Mouse (Mus musculus): Measurements from ENCODE around the gene Exoc2. TPM values are rescaled to one million over a fixed set of nuclear protein-coding genes. Genes with fewer than 3 reads are reported as not detected.

The Exoc2 gene
- total and polyA plus RNA-seq, 3 experiments: 22.1 to 26.0 TPM; not detected in 1

- H3K9me3 ChIP-seq (replicated peaks; ENCODE audit: insufficient read depth, low read length): no peaks in the 10 kb centered on the region
- no peak overlapping the region for H3K27ac ChIP-seq (ENCODE audit: control insufficient read depth, low read depth, low read length)
- H3K27me3 ChIP-seq (ENCODE audit: control insufficient read depth in 1 of 2, insufficient read depth in 2 of 2, low read length in 2 of 2): no peaks in the 10 kb centered on the region
- H3K79me2 ChIP-seq (ENCODE audit: control insufficient read depth, insufficient read depth, low read length, poor library complexity): peaks cover 15% of the 10 kb centered on the region
- no peak for DNase-seq (ENCODE audit: low read depth, low spot score)
- peaks cover 5 to 6% of the 10 kb centered on the region in 2 experiments for H3K36me3 ChIP-seq (ENCODE audit: control insufficient read depth in 1 of 2, insufficient read depth in 2 of 2, low read length in 2 of 2)
- H3K4me3 ChIP-seq (ENCODE audit: control insufficient read depth in 1 of 2, insufficient read depth in 1 of 2, low read depth in 2 of 2, low read length in 2 of 2): no peak overlapping the region
- no peak overlapping the region for H3K9ac ChIP-seq (ENCODE audit: control insufficient read depth, low read depth, low read length, poor library complexity, severe bottlenecking)
- TF ChIP-seq BHLHE40 (IDR thresholded peaks at IDR 0.05; ENCODE audit: borderline replicate concordance, low read depth, low read length): no peak
- TF ChIP-seq CHD2 (IDR thresholded peaks at IDR 0.05; ENCODE audit: low read length): no peak
- no peak for TF ChIP-seq RCOR1 (IDR thresholded peaks at IDR 0.05; ENCODE audit: low read depth, low read length)
- TF ChIP-seq MYB (IDR thresholded peaks at IDR 0.05; ENCODE audit: low read depth, low read length): no peak
- TF ChIP-seq POLR2AphosphoS5 (IDR thresholded peaks at IDR 0.05; ENCODE audit: borderline replicate concordance, low read depth, low read length): no peak
- no peak for TF ChIP-seq ZKSCAN1 (IDR thresholded peaks at IDR 0.05; ENCODE audit: low read depth, low read length)
- TF ChIP-seq MAFK (IDR thresholded peaks at IDR 0.05; ENCODE audit: borderline replicate concordance, low read depth, low read length): no peak
- TF ChIP-seq TBP (IDR thresholded peaks at IDR 0.05; ENCODE audit: low read depth, low read length): no peak
- TF ChIP-seq E2F4 (IDR thresholded peaks at IDR 0.05; ENCODE audit: borderline replicate concordance, low read depth, low read length): no peak
- TF ChIP-seq MYC (IDR thresholded peaks at IDR 0.05; ENCODE audit: low read depth, low read length): no peak
- TF ChIP-seq ELF1 (IDR thresholded peaks at IDR 0.05; ENCODE audit: low read depth, low read length): no peak
- H3K4me1 ChIP-seq (ENCODE audit: control insufficient read depth in 1 of 2, insufficient read depth in 2 of 2, low read length in 2 of 2): peaks cover 0 to 5% of the 10 kb centered on the region in 2 experiments; a peak in 2 of 4 replicates
Observed at GRCm38 (mm10) chr13:30961932-30962331, 12.0 kb downstream of the Exoc2 start.

GRCm38 (mm10) chr13:30960714-30961113, 13.2 kb downstream of the Exoc2 start:
- H3K36me3 ChIP-seq (ENCODE audit: control insufficient read depth in 1 of 2, insufficient read depth in 2 of 2, low read length in 2 of 2): peaks cover 5 to 8% of the 10 kb centered on the region in 2 experiments
- H3K27me3 ChIP-seq (ENCODE audit: control insufficient read depth in 1 of 2, insufficient read depth in 2 of 2, low read length in 2 of 2): no peaks in the 10 kb centered on the region
- H3K9me3 ChIP-seq (replicated peaks; ENCODE audit: insufficient read depth, low read length): no peaks in the 10 kb centered on the region
- H3K27ac ChIP-seq (ENCODE audit: control insufficient read depth, low read depth, low read length): no peak overlapping the region
- H3K4me3 ChIP-seq (ENCODE audit: control insufficient read depth in 1 of 2, insufficient read depth in 1 of 2, low read depth in 2 of 2, low read length in 2 of 2): no peak overlapping the region
- no peak for DNase-seq (ENCODE audit: low read depth, low spot score)
- no peak overlapping the region for H3K9ac ChIP-seq (ENCODE audit: control insufficient read depth, low read depth, low read length, poor library complexity, severe bottlenecking)
- H3K4me1 ChIP-seq (ENCODE audit: control insufficient read depth in 1 of 2, insufficient read depth in 2 of 2, low read length in 2 of 2): peaks cover 0 to 5% of the 10 kb centered on the region in 2 experiments; a peak in 2 of 4 replicates
- peaks cover 12% of the 10 kb centered on the region; the same call in 1 of the 2 replicates for H3K79me2 ChIP-seq (ENCODE audit: control insufficient read depth, insufficient read depth, low read length, poor library complexity)
- TF ChIP-seq CTCF (IDR thresholded peaks at IDR 0.05 in 2 of 3, conservative IDR thresholded peaks at IDR 0.05 in 1 of 3; ENCODE audit: control insufficient read depth in 1 of 3, insufficient read depth in 1 of 3, low read depth in 2 of 3, low read length in 3 of 3, poor library complexity in 1 of 3, severe bottlenecking in 1 of 3) (no peak), UBTF (IDR thresholded peaks at IDR 0.05; ENCODE audit: borderline replicate concordance, insufficient read depth, low read depth, low read length) (no peak), ZNF384 (IDR thresholded peaks at IDR 0.05; ENCODE audit: low read depth, low read length) (no peak), MYB (IDR thresholded peaks at IDR 0.05; ENCODE audit: low read depth, low read length) (no peak), CHD2 (IDR thresholded peaks at IDR 0.05; ENCODE audit: low read length) (no peak), CHD1 (IDR thresholded peaks at IDR 0.05; ENCODE audit: low read depth, low read length) (no peak), ZKSCAN1 (IDR thresholded peaks at IDR 0.05; ENCODE audit: low read depth, low read length) (no peak), POLR2AphosphoS5 (IDR thresholded peaks at IDR 0.05; ENCODE audit: borderline replicate concordance, low read depth, low read length) (no peak), E2F4 (IDR thresholded peaks at IDR 0.05; ENCODE audit: borderline replicate concordance, low read depth, low read length) (no peak), USF2 (IDR thresholded peaks at IDR 0.05; ENCODE audit: borderline replicate concordance in 1 of 2, insufficient read depth in 1 of 2, low read depth in 1 of 2, low read length in 2 of 2) (no peak), MAX (IDR thresholded peaks at IDR 0.05; ENCODE audit: low read length) (no peak), TAL1 (IDR thresholded peaks at IDR 0.05; ENCODE audit: low read length) (no peak), EP300 (IDR thresholded peaks at IDR 0.05; ENCODE audit: low read depth in 1 of 2, low read length in 2 of 2) (no peak; a peak in 1 of 4 replicates), MXI1 (IDR thresholded peaks at IDR 0.05; ENCODE audit: low read depth, low read length) (no peak)
